Mouse (Mus musculus) kidney, embryonic 14.5 days (tissue): ENCODE results near the gene Hs6st2. TPM values are rescaled to one million over a fixed set of nuclear protein-coding genes. Genes with fewer than 3 reads are reported as not detected.

Source experiments
- ATAC-seq: fragments of 200-750 bp; cut with Nextera tagmentation; 2 replicates; pipeline ENCODE4 v1.8.0; 2017; ENCODE audit warnings: moderate number of reproducible peaks, mild to moderate bottlenecking, moderate TSS enrichment, moderate library complexity; ENCODE audit not compliant: low FRiP score, low TSS enrichment
- H3K27ac ChIP-seq: fragments of 300-500 bp; sonication (generic); 2 replicates; pipeline ENCODE4 v1.5.1; 2014; ENCODE audit warnings: low read depth, mild to moderate bottlenecking, low read length, moderate library complexity, mixed read lengths
- H3K27me3 ChIP-seq: fragments of 300-500 bp; sonication (generic); 2 replicates; pipeline ENCODE4 v1.6.1; 2014; ENCODE audit warnings: mild to moderate bottlenecking, low read length; ENCODE audit not compliant: control insufficient read depth, insufficient read depth
- H3K36me3 ChIP-seq: fragments of 300-500 bp; sonication (generic); 2 replicates; pipeline ENCODE4 v1.6.1; 2014; ENCODE audit warnings: low read length, mixed read lengths; ENCODE audit not compliant: control insufficient read depth, insufficient read depth
- H3K4me1 ChIP-seq: fragments of 300-500 bp; sonication (generic); 2 replicates; pipeline ENCODE4 v1.6.1; 2014; ENCODE audit warnings: low read length, mixed read lengths; ENCODE audit not compliant: control insufficient read depth, insufficient read depth
- H3K4me2 ChIP-seq: fragments of 300-500 bp; sonication (generic); replicated peaks from 2 replicates; pipeline ENCODE4 v1.6.1; 2014; ENCODE audit warnings: low read depth, mild to moderate bottlenecking, low read length
- H3K4me3 ChIP-seq: fragments of 300-500 bp; sonication (generic); 2 replicates; pipeline ENCODE4 v1.5.1; 2014; ENCODE audit warnings: mild to moderate bottlenecking, low read length
- H3K9ac ChIP-seq: fragments of 300-500 bp; sonication (generic); 2 replicates; pipeline ENCODE4 v1.6.1; 2014; ENCODE audit warnings: low read depth, mild to moderate bottlenecking, low read length, moderate library complexity
- H3K9me3 ChIP-seq: fragments of 300-500 bp; sonication (generic); 2 replicates; pipeline ENCODE4 v1.6.1; 2016; ENCODE audit warnings: low read length; ENCODE audit not compliant: control insufficient read depth
- WGBS: fragments of 180-500 bp; shearing (Covaris S2); extraction: QIAGEN DNeasy Blood & Tissue Kit; methylation state at CpG from one replicate; pipeline ENCODE4 v1.1.7; 2014; 5-methylcytosine and 5-hydroxymethylcytosine counted together
- polyA plus RNA-seq: library from polyadenylated mRNA; unstranded; fragments of >200 nt; fragmentation: Nextera tagmentation; extraction: Ambion mirVana; gene quantifications from 2 replicates; pipeline ENCODE4 v1.2.1, GENCODE M21; 2014

Hs6st2 gene
- polyA plus RNA-seq, 1 experiment from 2014 or later: 25.3 TPM

- no peak for ATAC-seq
- H3K27ac ChIP-seq: no peak overlapping the region
- H3K27me3 ChIP-seq: no peaks in the 10 kb centered on the region
- no peaks in the 10 kb centered on the region for H3K4me1 ChIP-seq
- H3K9ac ChIP-seq: no peak overlapping the region
- WGBS: 74% methylated on average over 3 of the region's 3 CpGs
- no peaks in the 10 kb centered on the region for H3K9me3 ChIP-seq
- no peak overlapping the region for H3K4me2 ChIP-seq
- no peaks in the 10 kb centered on the region for H3K36me3 ChIP-seq
- H3K4me3 ChIP-seq: no peak overlapping the region
Measured at GRCm38 (mm10) chrX:51343595-51343994, 338.1 kb downstream of the Hs6st2 start.

Other genes with a start within 250 kb of the Hs6st2 start
- gene Usp26, start 119.4 kb upstream of the Hs6st2 start, polyA plus RNA-seq: not detected in 2 replicates